Mouse (Mus musculus) kidney, adult 18-20 months (tissue): ENCODE results near the gene Gipc2.

Source experiments
- DNase-seq: peaks from one replicate; pipeline ENCODE4 v3.0.0; 2021

Gipc2 gene

DNA sequence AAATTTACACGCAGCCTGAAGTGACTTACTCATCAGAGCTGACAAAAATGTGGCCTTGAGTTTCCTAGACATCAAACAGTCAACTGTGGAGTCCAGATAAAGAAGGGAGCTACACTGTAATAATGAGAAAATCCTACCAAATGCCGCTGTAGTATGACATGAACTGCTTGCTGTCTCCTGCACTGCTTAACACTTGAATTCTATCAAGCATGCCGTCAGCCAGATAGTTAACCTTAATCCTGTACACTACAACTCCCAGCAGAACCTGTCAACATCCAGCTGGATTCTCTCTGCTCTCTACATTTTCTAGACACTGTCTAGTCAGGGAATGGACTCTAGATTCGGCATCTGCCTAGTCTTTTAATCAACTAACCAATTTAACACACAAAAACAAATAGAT, 23.3 kb upstream of the Gipc2 start:
- no peak for DNase-seq

DNA sequence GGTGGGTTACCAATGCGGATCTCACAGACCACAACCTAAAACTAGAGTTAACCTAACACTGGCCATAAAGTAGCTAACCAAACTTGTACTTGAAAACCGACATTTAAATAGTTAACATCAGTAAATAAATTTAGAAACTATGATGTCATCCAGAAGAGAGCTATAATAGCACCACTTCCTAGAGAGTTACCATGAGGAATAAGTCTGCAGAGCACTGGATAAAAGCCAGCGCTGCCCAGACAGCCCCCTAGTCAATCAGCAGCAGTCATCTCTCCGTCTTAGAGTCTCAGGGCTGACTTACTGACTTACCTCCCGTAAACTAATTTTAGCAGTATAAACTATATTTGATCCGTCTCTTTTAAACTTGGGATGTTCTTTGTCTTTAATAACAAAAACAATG, 20.1 kb upstream of the Gipc2 start:
- DNase-seq = no peak

GRCm38 (mm10) chr3:152183522-152183921, 17.5 kb upstream of the Gipc2 start:
- no peak for DNase-seq

DNA sequence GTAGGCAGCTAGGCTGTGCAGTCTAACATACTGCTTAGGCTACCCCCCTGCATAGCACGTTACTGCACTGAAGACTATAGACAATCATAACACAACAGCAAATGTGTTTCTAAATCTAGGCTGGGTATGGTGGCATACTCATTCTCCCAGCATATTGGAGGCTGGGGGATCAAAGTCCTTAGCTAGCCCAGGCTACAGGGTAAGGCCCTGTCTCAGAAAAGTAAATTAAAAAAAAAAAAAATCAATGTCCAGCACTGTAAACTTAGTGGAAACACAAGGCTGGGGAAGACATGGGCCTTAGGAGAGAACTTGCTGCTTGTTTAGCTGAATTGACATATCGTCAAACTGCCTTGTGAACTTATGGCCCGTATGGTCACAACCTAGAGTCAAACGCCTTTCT, 14.6 kb upstream of the Gipc2 start:
- DNase-seq = no peak

DNA sequence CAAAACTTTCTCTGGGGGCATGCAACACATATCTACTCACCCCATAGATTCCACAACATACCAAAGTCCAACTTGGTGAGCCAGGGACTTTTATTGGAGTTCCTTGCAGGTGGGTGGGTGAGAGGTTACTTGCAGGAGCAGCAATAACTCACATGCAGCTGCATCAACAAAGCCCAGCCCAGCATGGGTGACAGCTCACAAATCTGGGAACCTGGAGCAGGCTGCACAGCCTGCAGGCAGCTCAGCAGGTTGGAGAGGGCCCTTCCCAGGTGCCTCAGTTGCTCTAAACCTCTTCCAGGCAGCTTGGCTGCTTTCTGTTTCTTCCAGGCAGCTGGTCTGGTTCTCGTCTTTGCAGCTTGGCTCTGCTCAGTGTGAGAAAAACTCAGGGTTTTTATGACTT, 13.3 kb upstream of the Gipc2 start:
- no peak for DNase-seq

- DNase-seq = no peak
Measured at GRCm38 (mm10) chr3:152178816-152179215, 12.8 kb upstream of the Gipc2 start.

GRCm38 (mm10) chr3:152172322-152172935, 6.4 kb upstream of the Gipc2 start:
- no peak for DNase-seq

GRCm38 (mm10) chr3:152171862-152172261, 5.8 kb upstream of the Gipc2 start:
- no peak for DNase-seq

- DNase-seq = no peak
Measured at GRCm38 (mm10) chr3:152171236-152171635, 5.2 kb upstream of the Gipc2 start.

GRCm38 (mm10) chr3:152170407-152170806, 4.4 kb upstream of the Gipc2 start:
- no peak for DNase-seq

GRCm38 (mm10) chr3:152168007-152168406, 2.0 kb upstream of the Gipc2 start:
- no peak for DNase-seq

DNA sequence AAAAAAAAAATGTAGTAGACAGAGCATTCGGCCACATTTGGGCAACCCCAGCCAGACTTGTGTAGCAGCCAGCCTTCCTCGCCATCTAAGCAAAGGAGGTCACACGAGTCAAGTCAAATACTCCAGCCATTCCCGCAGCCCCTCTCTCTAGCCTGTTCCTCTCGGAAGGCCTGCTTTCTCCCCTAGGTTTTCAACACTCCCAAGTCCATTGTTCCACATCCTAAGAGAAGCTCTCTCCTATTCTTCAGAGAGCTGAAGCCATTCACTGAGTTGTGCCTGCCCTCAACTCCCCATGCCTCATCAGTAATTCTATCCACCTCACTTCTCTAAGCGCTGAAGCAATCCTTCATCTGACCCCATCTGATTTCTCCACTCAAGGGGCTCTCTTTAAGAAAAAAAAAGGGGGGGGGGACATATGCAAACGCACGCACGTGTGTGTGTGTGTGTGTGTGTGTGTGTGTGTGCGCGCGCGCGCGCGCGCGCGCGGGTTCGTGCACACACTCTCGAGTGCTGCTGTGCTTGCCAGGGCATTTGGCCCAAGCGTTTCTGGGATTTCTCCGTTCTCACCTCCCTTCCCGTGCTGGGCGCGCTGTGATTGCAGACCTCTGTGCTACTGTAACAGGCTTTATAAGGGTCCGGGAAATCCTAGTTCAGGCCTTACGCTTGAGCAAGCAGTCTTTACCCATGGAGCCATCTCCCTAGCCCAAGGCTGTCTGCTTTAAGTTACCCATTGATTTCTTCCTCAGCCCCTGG, 845 bp upstream of the Gipc2 start:
- DNase-seq = no peak

GRCm38 (mm10) chr3:152165351-152166098, 505 bp downstream of the Gipc2 start:
- peak; percentile 83 for DNase-seq

GRCm38 (mm10) chr3:152165014-152165350, 1.0 kb downstream of the Gipc2 start:
- no peak for DNase-seq

- DNase-seq = no peak
Measured at GRCm38 (mm10) chr3:152163320-152163719, 2.7 kb downstream of the Gipc2 start.

DNA sequence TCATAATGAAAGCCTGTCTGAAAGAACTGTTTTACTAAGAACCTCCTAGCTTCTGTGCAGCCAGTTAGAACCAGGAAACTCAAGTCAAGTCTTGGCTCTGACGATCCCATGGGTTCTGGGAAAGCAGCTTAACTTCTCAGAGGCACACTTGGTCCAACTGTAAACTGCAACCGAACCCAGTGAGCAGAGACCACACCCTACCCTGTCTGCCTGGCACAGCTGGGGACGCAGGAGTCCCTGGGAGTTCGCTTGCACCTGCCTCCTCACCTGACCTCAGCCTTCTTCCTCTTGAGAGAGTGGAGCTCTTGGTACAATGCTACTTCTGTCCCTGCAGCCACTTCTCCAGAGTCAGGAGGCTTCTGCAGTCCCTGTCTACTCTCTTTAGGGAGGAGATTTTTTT, 5.4 kb downstream of the Gipc2 start:
- no peak for DNase-seq

- no peak for DNase-seq
Measured at GRCm38 (mm10) chr3:152159321-152159720, 6.7 kb downstream of the Gipc2 start.

DNA sequence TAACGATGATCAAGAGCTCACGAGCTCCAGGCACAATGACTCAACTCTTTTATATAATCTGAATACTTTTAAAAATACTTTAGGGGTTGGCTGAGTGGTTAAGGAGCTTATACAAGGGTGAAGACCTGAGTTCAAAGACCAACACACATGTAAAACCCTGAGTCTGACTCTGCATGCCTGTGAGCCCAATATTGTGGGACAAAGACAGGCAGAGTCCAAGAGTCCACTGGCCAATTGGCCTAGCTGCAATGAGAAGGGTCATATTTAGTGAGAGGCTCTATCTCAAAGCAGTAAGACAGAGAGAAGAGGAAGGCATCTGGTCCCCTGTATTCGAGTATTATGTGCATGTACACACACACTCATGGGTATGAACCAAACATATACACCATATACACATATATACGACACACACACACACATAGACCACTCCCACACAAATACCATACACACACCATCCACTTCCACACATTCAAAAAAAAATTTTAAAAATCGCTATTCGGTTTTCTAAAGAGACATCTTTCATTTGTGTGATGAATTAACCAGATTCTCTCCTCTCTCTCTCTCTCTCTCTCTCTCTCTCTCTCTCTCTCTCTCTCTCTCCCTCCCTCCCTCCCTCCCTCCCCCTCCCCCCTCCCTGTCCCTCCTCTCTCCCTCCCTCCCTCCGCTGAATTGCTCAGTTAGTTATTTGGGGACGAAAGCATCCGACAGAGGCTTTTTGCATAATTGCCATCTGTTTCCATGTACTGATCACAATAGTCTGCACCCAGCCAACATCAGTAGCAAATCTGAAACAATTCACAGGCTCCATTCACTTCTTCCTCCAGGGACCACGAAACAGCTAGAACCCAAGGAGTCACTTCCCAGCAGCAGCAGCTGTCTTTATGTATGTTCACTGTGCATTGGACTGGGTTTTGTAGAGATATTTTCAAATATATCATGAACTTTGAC, 7.4 kb downstream of the Gipc2 start:
- no peak for DNase-seq

DNA sequence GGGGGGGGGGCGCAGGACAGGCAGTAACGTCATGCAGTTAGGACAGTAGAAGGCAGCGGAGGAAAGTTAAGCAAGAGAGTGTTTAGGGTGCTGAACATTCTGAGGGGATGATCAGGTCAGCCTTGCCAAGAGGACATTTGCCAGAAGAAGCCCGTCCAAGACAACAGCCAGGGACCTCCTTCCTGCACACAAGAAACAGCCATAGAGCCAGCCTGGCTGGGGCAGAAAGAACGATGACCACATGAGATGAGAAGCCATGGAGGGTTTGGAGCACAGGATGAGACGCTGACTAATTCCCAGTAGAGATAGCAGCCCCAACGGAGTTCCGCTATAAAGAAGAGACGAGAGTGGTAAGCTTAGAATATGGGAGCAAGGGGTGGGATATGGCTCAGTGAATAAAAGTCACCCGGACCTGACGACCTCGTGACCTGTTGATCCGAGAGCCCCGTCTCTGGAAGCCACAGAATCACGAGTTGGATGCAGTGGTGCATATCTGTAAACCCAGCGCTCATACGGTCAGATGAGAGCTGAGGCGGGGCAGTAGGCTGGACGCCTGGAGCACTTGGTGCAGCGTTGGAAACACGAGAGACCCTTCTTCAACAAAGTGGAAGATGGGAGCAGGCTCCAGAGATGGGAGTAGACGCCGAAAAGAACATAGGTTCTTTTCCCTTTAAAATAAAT, 9.1 kb downstream of the Gipc2 start:
- DNase-seq = peak; percentile 71

DNA sequence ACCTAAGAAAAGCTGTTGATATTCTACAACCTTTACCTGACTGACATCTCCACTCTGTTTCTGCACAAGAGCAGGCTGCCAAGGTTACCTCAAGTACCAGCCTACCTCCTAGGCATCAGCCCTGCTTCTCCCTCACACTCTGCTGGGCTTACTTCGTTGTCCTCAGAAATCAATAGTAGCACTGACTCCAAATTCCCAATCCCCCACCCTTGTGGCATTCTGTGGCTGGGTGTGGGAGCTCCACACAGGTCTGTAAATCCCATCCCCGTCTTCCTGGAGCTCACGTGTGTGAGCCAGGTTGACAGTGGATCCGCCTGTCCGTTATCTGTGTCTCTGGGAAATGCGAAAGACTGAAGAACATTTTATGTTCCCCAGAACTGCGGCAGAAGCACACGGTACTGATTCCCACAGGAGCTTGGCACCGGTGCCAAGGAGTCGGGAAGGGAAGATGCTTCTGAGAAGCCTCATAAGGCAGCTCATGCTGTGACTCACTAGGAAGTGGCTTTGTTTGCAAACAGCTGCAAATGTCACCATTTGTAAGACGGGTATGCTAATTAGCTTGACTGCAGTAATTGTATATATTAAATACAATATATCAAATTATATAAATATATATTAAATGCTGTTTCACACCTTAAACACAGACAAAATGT, 10.6 kb downstream of the Gipc2 start:
- DNase-seq = no peak

DNA sequence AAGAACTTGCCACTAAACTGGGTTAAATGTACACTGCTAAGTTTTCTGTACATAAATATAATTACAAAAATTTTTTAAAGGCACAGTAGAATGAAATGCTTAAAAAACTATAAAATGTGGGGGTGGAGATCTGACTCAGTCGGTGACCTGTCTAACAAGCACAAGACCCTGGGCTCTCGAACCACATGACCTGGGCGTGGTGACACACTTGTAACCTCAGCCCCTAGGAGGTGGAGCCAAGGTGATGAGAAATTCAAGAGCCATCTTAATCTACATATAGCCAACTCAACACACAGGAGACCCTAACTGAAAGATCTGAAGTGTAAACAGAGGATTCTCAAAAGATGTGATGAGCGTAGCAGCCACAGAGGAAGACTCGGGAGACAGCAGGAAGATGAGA, 11.9 kb downstream of the Gipc2 start:
- no peak for DNase-seq

DNA sequence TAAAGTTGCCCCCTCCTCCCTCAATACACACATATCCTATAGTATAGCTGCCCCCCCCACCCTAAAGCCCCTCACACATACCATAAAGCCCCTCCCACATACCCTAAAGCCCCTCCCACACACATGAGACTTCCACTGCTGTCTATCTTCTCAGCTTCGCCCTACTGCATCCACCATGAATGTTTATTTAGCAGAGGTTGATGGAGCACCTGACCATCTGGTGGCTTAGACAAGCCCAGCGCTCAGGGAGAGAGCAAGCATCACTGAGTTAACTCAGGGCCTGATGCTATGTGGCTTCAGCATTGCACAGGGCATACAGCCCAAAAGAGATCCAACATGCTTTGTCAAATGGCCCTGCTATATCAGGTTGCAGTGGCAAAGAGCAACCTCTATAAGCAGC, 12.9 kb downstream of the Gipc2 start:
- DNase-seq = no peak
